Mouse (Mus musculus): ENCODE measurements at regions not wholly inside any gene's neighbourhood (a gene's known extent, or its start where the extent isn't known, plus 50 kb on each side); places are given as distances from the start of the nearest gene placed in this dataset.

- 0 out of 2 replicates have a peak, but pooled peaks cover 5% of the 10 kb centered on the region for H3K4me1 ChIP-seq
- H3K36me3 ChIP-seq, result no peaks in the 10 kb centered on the region
- no peak overlapping the region for H3K27ac ChIP-seq
- H3K9me3 ChIP-seq, result peaks cover 6% of the 10 kb centered on the region; the same call in 1 of the 2 replicates
- H3K4me3 ChIP-seq, result no peak overlapping the region
- WGBS, result 75% methylated on average over 8 of the region's 8 CpGs
- DNase-seq (ENCODE audit: low spot score), result no peak
- no peaks in the 10 kb centered on the region for H3K27me3 ChIP-seq (ENCODE audit: insufficient read depth, poor library complexity, severe bottlenecking)
These were observed 366.9 kb downstream of the Tshz3 start for GRCm38 (mm10) chr7:37064582-37065458.

GRCm38 (mm10) chr7:37077698-37078097 is 379.8 kb downstream of the Tshz3 start:
- H3K27me3 ChIP-seq (ENCODE audit: insufficient read depth, poor library complexity, severe bottlenecking), result no peaks in the 10 kb centered on the region
- H3K9me3 ChIP-seq, result no peaks in the 10 kb centered on the region
- 63% methylated on average over 6 of the region's 6 CpGs for WGBS
- no peaks in the 10 kb centered on the region for H3K36me3 ChIP-seq
- no peak overlapping the region for H3K4me3 ChIP-seq
- H3K4me1 ChIP-seq, result 0 out of 2 replicates have a peak, but pooled peaks cover 3% of the 10 kb centered on the region
- H3K27ac ChIP-seq, result no peak overlapping the region
- DNase-seq (ENCODE audit: low spot score), result no peak

- DNase-seq (ENCODE audit: low spot score), result no peak
- Histone ChIP-seq H3K9me3 (no peaks in the 10 kb centered on the region), H3K4me1 (0 out of 2 replicates have a peak, but pooled peaks cover 3% of the 10 kb centered on the region), H3K27ac (no peak overlapping the region), H3K27me3 (ENCODE audit: insufficient read depth, poor library complexity, severe bottlenecking) (no peaks in the 10 kb centered on the region), H3K4me3 (no peak overlapping the region), H3K36me3 (no peaks in the 10 kb centered on the region)
- 60% methylated on average over 7 of the region's 7 CpGs for WGBS
These were observed 380.2 kb downstream of the Tshz3 start for GRCm38 (mm10) chr7:37078140-37078539.

- H3K9me3 ChIP-seq, result no peaks in the 10 kb centered on the region
- DNase-seq (ENCODE audit: low spot score), result no peak
- H3K27ac ChIP-seq, result no peak overlapping the region
- WGBS, result 82% methylated on average over 3 of the region's 3 CpGs
- no peak overlapping the region for H3K4me3 ChIP-seq
- peaks cover 4% of the 10 kb centered on the region; the same call in 1 of the 2 replicates for H3K4me1 ChIP-seq
- H3K36me3 ChIP-seq, result no peaks in the 10 kb centered on the region
- H3K27me3 ChIP-seq (ENCODE audit: insufficient read depth, poor library complexity, severe bottlenecking), result no peaks in the 10 kb centered on the region
These were observed 391.8 kb downstream of the Tshz3 start for GRCm38 (mm10) chr7:37089726-37090125.

- Histone ChIP-seq H3K27ac (no peak overlapping the region), H3K27me3 (ENCODE audit: insufficient read depth, poor library complexity, severe bottlenecking) (no peaks in the 10 kb centered on the region; the same call in 1 of the 2 replicates), H3K36me3 (no peaks in the 10 kb centered on the region), H3K4me1 (peaks cover 4% of the 10 kb centered on the region; the same call in 1 of the 2 replicates), H3K4me3 (no peak overlapping the region), H3K9me3 (no peaks in the 10 kb centered on the region)
- DNase-seq (ENCODE audit: low spot score), result no peak
- WGBS, result 41% methylated on average over 6 of the region's 6 CpGs
These were observed 394.7 kb downstream of the Tshz3 start for GRCm38 (mm10) chr7:37092572-37092971.

- Histone ChIP-seq H3K36me3 (no peaks in the 10 kb centered on the region), H3K27me3 (ENCODE audit: insufficient read depth, poor library complexity, severe bottlenecking) (no peaks in the 10 kb centered on the region; the same call in 1 of the 2 replicates), H3K4me1 (peaks cover 4% of the 10 kb centered on the region; the same call in 1 of the 2 replicates), H3K9me3 (no peaks in the 10 kb centered on the region), H3K4me3 (no peak overlapping the region), H3K27ac (no peak overlapping the region)
- DNase-seq (ENCODE audit: low spot score), result no peak
- WGBS, result 76% methylated on average over 3 of the region's 3 CpGs
These were observed 395.8 kb downstream of the Tshz3 start for GRCm38 (mm10) chr7:37093721-37094120.

- Histone ChIP-seq H3K9me3 (no peaks in the 10 kb centered on the region), H3K27me3 (ENCODE audit: insufficient read depth, poor library complexity, severe bottlenecking) (no peaks in the 10 kb centered on the region; the same call in 1 of the 2 replicates), H3K27ac (no peak overlapping the region), H3K4me3 (no peak overlapping the region), H3K4me1 (peaks cover 4% of the 10 kb centered on the region; the same call in 1 of the 2 replicates), H3K36me3 (no peaks in the 10 kb centered on the region)
- DNase-seq (ENCODE audit: low spot score), result no peak
- 67% methylated on average over 11 of the region's 11 CpGs for WGBS
These were observed 397.9 kb downstream of the Tshz3 start for GRCm38 (mm10) chr7:37095839-37096238.

GRCm38 (mm10) chr7:37096291-37096690 is 398.4 kb downstream of the Tshz3 start:
- H3K27me3 ChIP-seq (ENCODE audit: insufficient read depth, poor library complexity, severe bottlenecking), result no peaks in the 10 kb centered on the region; the same call in 1 of the 2 replicates

GRCm38 (mm10) chr7:37098950-37099349 is 401.0 kb downstream of the Tshz3 start:
- peaks cover 7% of the 10 kb centered on the region; the same call in 1 of the 2 replicates for H3K27me3 ChIP-seq (ENCODE audit: insufficient read depth, poor library complexity, severe bottlenecking)
- WGBS, result 30% methylated on average over 5 of the region's 5 CpGs
- no peak for DNase-seq (ENCODE audit: low spot score)
- no peak overlapping the region for H3K27ac ChIP-seq
- no peaks in the 10 kb centered on the region for H3K4me1 ChIP-seq
- H3K36me3 ChIP-seq, result no peaks in the 10 kb centered on the region
- no peaks in the 10 kb centered on the region for H3K9me3 ChIP-seq
- H3K4me3 ChIP-seq, result no peak overlapping the region

More at GRCm38 (mm10) chr7:37096291-37096690, 398.4 kb downstream of the Tshz3 start:
- Histone ChIP-seq H3K9me3 (no peaks in the 10 kb centered on the region), H3K36me3 (no peaks in the 10 kb centered on the region), H3K4me1 (peaks cover 4% of the 10 kb centered on the region; the same call in 1 of the 2 replicates), H3K27ac (no peak overlapping the region), H3K4me3 (no peak overlapping the region)
- DNase-seq (ENCODE audit: low spot score), result no peak
- 85% methylated on average over 5 of the region's 5 CpGs for whole genome bisulfite sequencing

- WGBS, result 91% methylated on average over 9 of the region's 9 CpGs
- H3K4me3 ChIP-seq, result no peak overlapping the region
These were observed 406.8 kb downstream of the Tshz3 start for GRCm38 (mm10) chr7:37104671-37105070.

GRCm38 (mm10) chr7:37111071-37111470 is 413.2 kb downstream of the Tshz3 start:
- no peak for DNase-seq (ENCODE audit: low spot score)

More at GRCm38 (mm10) chr7:37104671-37105070, 406.8 kb downstream of the Tshz3 start:
- H3K9me3 ChIP-seq, result no peaks in the 10 kb centered on the region
- 0 out of 2 replicates have a peak, but pooled peaks cover 7% of the 10 kb centered on the region for H3K27me3 ChIP-seq (ENCODE audit: insufficient read depth, poor library complexity, severe bottlenecking)
- H3K27ac ChIP-seq, result no peak overlapping the region
- no peak for DNase-seq (ENCODE audit: low spot score)
- H3K36me3 ChIP-seq, result no peaks in the 10 kb centered on the region
- no peaks in the 10 kb centered on the region for H3K4me1 ChIP-seq

GRCm38 (mm10) chr7:37120776-37121175 is 422.9 kb downstream of the Tshz3 start:
- Histone ChIP-seq H3K27ac (no peak overlapping the region), H3K36me3 (no peaks in the 10 kb centered on the region), H3K4me1 (no peaks in the 10 kb centered on the region), H3K4me3 (no peak overlapping the region), H3K9me3 (no peaks in the 10 kb centered on the region), H3K27me3 (ENCODE audit: insufficient read depth, poor library complexity, severe bottlenecking) (no peaks in the 10 kb centered on the region)
- WGBS, result 79% methylated on average over 4 of the region's 4 CpGs
- no peak for DNase-seq (ENCODE audit: low spot score)

More at GRCm38 (mm10) chr7:37111071-37111470, 413.2 kb downstream of the Tshz3 start:
- Histone ChIP-seq H3K27me3 (ENCODE audit: insufficient read depth, poor library complexity, severe bottlenecking) (no peaks in the 10 kb centered on the region), H3K4me3 (no peak overlapping the region), H3K4me1 (no peaks in the 10 kb centered on the region), H3K27ac (no peak overlapping the region), H3K36me3 (no peaks in the 10 kb centered on the region), H3K9me3 (no peaks in the 10 kb centered on the region)
- 80% methylated on average over 6 of the region's 6 CpGs for whole genome bisulfite sequencing

- Histone ChIP-seq H3K27ac (no peak overlapping the region), H3K4me3 (no peak overlapping the region), H3K4me1 (0 out of 2 replicates have a peak, but pooled peaks cover 4% of the 10 kb centered on the region), H3K27me3 (ENCODE audit: insufficient read depth, poor library complexity, severe bottlenecking) (no peaks in the 10 kb centered on the region), H3K9me3 (no peaks in the 10 kb centered on the region), H3K36me3 (no peaks in the 10 kb centered on the region)
- no peak for DNase-seq (ENCODE audit: low spot score)
- WGBS, result 82% methylated on average over 12 of the region's 12 CpGs
These were observed 442.3 kb downstream of the Tshz3 start for GRCm38 (mm10) chr7:37140191-37140590.

Data from heart, embryonic 10.5 days (tissue).